In genomic region chr6:84582826-84583225, GRCm38 (mm10) we compare ENCODE assay signal across 12 mouse cellular contexts. TPM values are rescaled to one million over a fixed set of nuclear protein-coding genes. Genes with fewer than 3 reads are reported as not detected.
DNase-seq lines count a peak whose midpoint lies in the region; ATAC-seq lines count a peak whose summit lies in the region.
"Had no signal": no experiment of that assay in that cellular context is flagged by ENCODE, and none has a peak within 500 bp of the region (broad histone marks: within the 10 kb centered on the region; RNA-seq: fewer than 3 reads in every experiment).

No protein-coding gene starts in this region.

- no peaks in the 10 kb centered on the region for H3K36me3 ChIP-seq in heart, embryonic 11.5 days (ENCODE audit: control insufficient read depth, insufficient read depth, low read length)
- H3K36me3 ChIP-seq in embryonic facial prominence, embryonic 11.5 days (replicated peaks; ENCODE audit: control insufficient read depth, insufficient read depth, low read depth, low read length), result no peaks in the 10 kb centered on the region
- no peaks in the 10 kb centered on the region for H3K36me3 ChIP-seq in hindbrain, embryonic 16.5 days (ENCODE audit: control insufficient read depth, insufficient read depth, low read length)
- no peaks in the 10 kb centered on the region for H3K36me3 ChIP-seq in midbrain, embryonic 14.5 days (ENCODE audit: control insufficient read depth, insufficient read depth, low read length)
- H3K36me3 ChIP-seq: liver, embryonic 13.5 days had no signal

- H3K4me1 ChIP-seq in heart, embryonic 11.5 days (ENCODE audit: control insufficient read depth, insufficient read depth, low read length), result peaks cover 33% of the 10 kb centered on the region
- H3K4me1 ChIP-seq in embryonic facial prominence, embryonic 11.5 days (ENCODE audit: control insufficient read depth, insufficient read depth, low read length), result peaks cover 9% of the 10 kb centered on the region
- H3K4me1 ChIP-seq in hindbrain, embryonic 16.5 days (ENCODE audit: control insufficient read depth, insufficient read depth, low read depth, low read length), result peaks cover 39% of the 10 kb centered on the region
- H3K4me1 ChIP-seq in midbrain, embryonic 14.5 days (ENCODE audit: control insufficient read depth, insufficient read depth, low read length), result peaks cover 39% of the 10 kb centered on the region

- H3K4me3 ChIP-seq in heart, embryonic 11.5 days (ENCODE audit: low read depth, low read length), result no peak overlapping the region; the same call in 1 of the 2 replicates
- H3K4me3 ChIP-seq in embryonic facial prominence, embryonic 11.5 days (ENCODE audit: low read depth, low read length), result no peak overlapping the region
- no peak overlapping the region for H3K4me3 ChIP-seq in hindbrain, embryonic 16.5 days (ENCODE audit: low read length)
- peak overlapping the region; percentile 43; the same call in 1 of the 2 replicates for H3K4me3 ChIP-seq in midbrain, embryonic 14.5 days (replicated peaks; ENCODE audit: low read depth, low read length)
- H3K4me3 ChIP-seq: erythroblast, embryonic 14.5 days; myocyte had no signal

- no peak for ATAC-seq in heart, embryonic 11.5 days (replicated peaks; ENCODE audit: insufficient number of reproducible peaks, low FRiP score, low TSS enrichment)
- no peak for ATAC-seq in embryonic facial prominence, embryonic 11.5 days (replicated peaks; ENCODE audit: insufficient number of reproducible peaks, low FRiP score, low TSS enrichment, low read depth)
- no peak for ATAC-seq in hindbrain, embryonic 16.5 days
- no peak for ATAC-seq in midbrain, embryonic 14.5 days (ENCODE audit: low FRiP score, low TSS enrichment)

- no peak overlapping the region for H3K9ac ChIP-seq in heart, embryonic 11.5 days (ENCODE audit: low read depth, low read length)
- no peak overlapping the region for H3K9ac ChIP-seq in embryonic facial prominence, embryonic 11.5 days (replicated peaks; ENCODE audit: low read length)
- H3K9ac ChIP-seq in hindbrain, embryonic 16.5 days (ENCODE audit: low read depth, low read length), result no peak overlapping the region
- H3K9ac ChIP-seq in midbrain, embryonic 14.5 days (replicated peaks; ENCODE audit: low read length), result no peak overlapping the region
- H3K9ac ChIP-seq: liver, embryonic 13.5 days had no signal

- H3K27me3 ChIP-seq in heart, embryonic 11.5 days (ENCODE audit: control insufficient read depth, insufficient read depth, low read length), result peaks cover 82% of the 10 kb centered on the region
- H3K27me3 ChIP-seq in embryonic facial prominence, embryonic 11.5 days (ENCODE audit: control insufficient read depth, insufficient read depth, low read length), result peaks cover 45% of the 10 kb centered on the region
- H3K27me3 ChIP-seq in hindbrain, embryonic 16.5 days (replicated peaks; ENCODE audit: control insufficient read depth, insufficient read depth, low read length), result peaks cover 47% of the 10 kb centered on the region
- peaks cover 78% of the 10 kb centered on the region for H3K27me3 ChIP-seq in midbrain, embryonic 14.5 days (ENCODE audit: control insufficient read depth, insufficient read depth, low read length)

- WGBS in heart, embryonic 11.5 days (ENCODE audit: insufficient replicate concordance), result 21% methylated on average over 5 of the region's 5 CpGs
- WGBS in embryonic facial prominence, embryonic 11.5 days, result 15% methylated on average over 5 of the region's 5 CpGs
- 26% methylated on average over 5 of the region's 5 CpGs for WGBS in hindbrain, embryonic 16.5 days
- WGBS in midbrain, embryonic 14.5 days, result 20% methylated on average over 5 of the region's 5 CpGs

- H3K27ac ChIP-seq in heart, embryonic 11.5 days (ENCODE audit: low read depth, low read length), result no peak overlapping the region
- no peak overlapping the region for H3K27ac ChIP-seq in embryonic facial prominence, embryonic 11.5 days (replicated peaks; ENCODE audit: low read depth, low read length)
- no peak overlapping the region; the same call in 1 of the 2 replicates for H3K27ac ChIP-seq in hindbrain, embryonic 16.5 days (ENCODE audit: low read depth, low read length)
- H3K27ac ChIP-seq in midbrain, embryonic 14.5 days (replicated peaks; ENCODE audit: low read depth, low read length), result no peak overlapping the region
- H3K27ac ChIP-seq: liver, embryonic 13.5 days had no signal

- DNase-seq in heart, adult 18-20 months, result no peak
- no peak for DNase-seq in embryonic facial prominence, embryonic 11.5 days (ENCODE audit: low spot score)
- no peak for DNase-seq in midbrain, embryonic 14.5 days
- no peak for DNase-seq in gastrocnemius, adult 18-20 months (ENCODE audit: low spot score)
- no peak for DNase-seq in left cerebral cortex, adult 18-20 months (ENCODE audit: low spot score in 2 of 2)
- DNase-seq in gastrocnemius, postnatal 10 days, result no peak
- DNase-seq: cerebellum, adult 11 months had no signal

- no peaks in the 10 kb centered on the region for H3K9me3 ChIP-seq in heart, embryonic 11.5 days (replicated peaks; ENCODE audit: control insufficient read depth, low read length)
- no peaks in the 10 kb centered on the region for H3K9me3 ChIP-seq in embryonic facial prominence, embryonic 11.5 days (replicated peaks; ENCODE audit: control insufficient read depth, low read length)
- no peaks in the 10 kb centered on the region for H3K9me3 ChIP-seq in hindbrain, embryonic 16.5 days (ENCODE audit: control insufficient read depth, low read length)
- H3K9me3 ChIP-seq in midbrain, embryonic 14.5 days (ENCODE audit: control insufficient read depth, low read length), result no peaks in the 10 kb centered on the region
- H3K9me3 ChIP-seq: liver, embryonic 13.5 days had no signal

- peak overlapping the region; percentile 81 for H3K4me2 ChIP-seq in heart, embryonic 11.5 days
- H3K4me2 ChIP-seq in embryonic facial prominence, embryonic 11.5 days (ENCODE audit: low read depth, low read length), result peak overlapping the region; percentile 91
- H3K4me2 ChIP-seq in hindbrain, embryonic 16.5 days (ENCODE audit: low read length), result peak overlapping the region; percentile 76
- H3K4me2 ChIP-seq in midbrain, embryonic 14.5 days (ENCODE audit: low read length), result peak overlapping the region; percentile 84

RNA-seq across cellular contexts. Expression of gene Cyp26b1, which starts 10.9 kb away (rescaled TPM):
- 1.3 and 1.7 TPM in 2 replicates for polyA plus RNA-seq in heart, embryonic 11.5 days (2014; fragmentation: Nextera tagmentation; extraction: Ambion mirVana)
- total RNA-seq in heart, adult 18-20 months (2021), result 1 to 10 TPM; 2.7 to 3.8 TPM
- polyA plus RNA-seq in embryonic facial prominence, embryonic 11.5 days (2014; fragmentation: Nextera tagmentation; extraction: Ambion mirVana), result 8.6 and 9.0 TPM in 2 replicates
- polyA plus RNA-seq in hindbrain, embryonic 16.5 days (2015; fragmentation: Nextera tagmentation; extraction: Ambion mirVana), result 37.4 and 48.4 TPM in 2 replicates
- polyA plus RNA-seq in midbrain, embryonic 14.5 days (2014; fragmentation: Nextera tagmentation; extraction: Ambion mirVana), result 21.9 and 29.5 TPM in 2 replicates
- total RNA-seq in gastrocnemius, adult 18-20 months (2021), result 1 to 10 TPM; 1.1 to 2.1 TPM
- total RNA-seq in left cerebral cortex, adult 18-20 months (2021), result 10 to 100 TPM in 1 of 2 experiments, 1 to 10 TPM in 1; 5.9 to 10.2 TPM
- 1 to 10 TPM; 2.0 to 2.8 TPM for total RNA-seq in gastrocnemius, postnatal 10 days (2021)
- polyA plus RNA-seq: erythroblast, embryonic 14.5 days had no signal
